Mouse (Mus musculus) MEL (cell line): ENCODE data around the gene Ndst4. TPM values are rescaled to one million over a fixed set of nuclear protein-coding genes. Genes with fewer than 3 reads are reported as not detected.
A peak's percentile ranks its signal among the peaks of the same experiment; 100 is the strongest.

ENCODE experiments used
- DNase-seq: peaks from one replicate; pipeline ENCODE4 v3.0.0; 2011; ENCODE audit warnings: low read depth, low spot score
- H3K27ac ChIP-seq: 2 replicates; pipeline ENCODE4 v1.5.1; 2012; ENCODE audit warnings: low read depth, mild to moderate bottlenecking, control low read depth, low read length, moderate library complexity; ENCODE audit not compliant: control insufficient read depth
- H3K27me3 ChIP-seq, 2 experiments: fragments of 150-350 bp in 1 of 2; sonication (generic) in 1 of 2; 2 replicates each; pipeline ENCODE4 v1.6.1; 2012; ENCODE audit warnings: low read length in 2 of 2, mild to moderate bottlenecking in 2 of 2, improper control_type of control experiment in 1 of 2, moderate library complexity in 1 of 2; ENCODE audit not compliant: insufficient read depth in 2 of 2, control insufficient read depth in 1 of 2
- H3K36me3 ChIP-seq, 2 experiments: 2 replicates each; pipeline ENCODE4 v1.6.1; 2012 to 2014; ENCODE audit warnings: low read length in 2 of 2, improper control_type of control experiment in 1 of 2, inconsistent platforms in 1 of 2, mild to moderate bottlenecking in 1 of 2; ENCODE audit not compliant: insufficient read depth in 2 of 2, control insufficient read depth in 1 of 2
- H3K4me1 ChIP-seq, 2 experiments: fragments of 150-350 bp in 1 of 2; sonication (generic) in 1 of 2; 2 replicates each; pipeline ENCODE4 v1.6.1; 2012; ENCODE audit warnings: low read length in 2 of 2, improper control_type of control experiment in 1 of 2, mild to moderate bottlenecking in 1 of 2; ENCODE audit not compliant: insufficient read depth in 2 of 2, control insufficient read depth in 1 of 2
- H3K4me3 ChIP-seq, 2 experiments: fragments of 150-350 bp in 1 of 2; sonication (generic) in 1 of 2; 2 replicates each; pipeline ENCODE4 v1.5.1; 2012; ENCODE audit warnings: low read depth in 2 of 2, low read length in 2 of 2, mild to moderate bottlenecking in 2 of 2, moderate library complexity in 2 of 2, control low read depth in 1 of 2, improper control_type of control experiment in 1 of 2; ENCODE audit not compliant: control insufficient read depth in 1 of 2, insufficient read depth in 1 of 2
- H3K79me2 ChIP-seq: 2 replicates; pipeline ENCODE4 v1.6.1; 2012; ENCODE audit warnings: mild to moderate bottlenecking, low read length, moderate library complexity; ENCODE audit not compliant: control insufficient read depth, poor library complexity, insufficient read depth
- H3K9ac ChIP-seq: 2 replicates; pipeline ENCODE4 v1.6.1; 2012; ENCODE audit warnings: low read depth, mild to moderate bottlenecking, control low read depth, low read length, moderate library complexity; ENCODE audit not compliant: control insufficient read depth, poor library complexity, severe bottlenecking
- H3K9me3 ChIP-seq: fragments of 150-350 bp; sonication (generic); replicated peaks from 2 replicates; pipeline ENCODE4 v1.6.1; 2012; ENCODE audit warnings: mild to moderate bottlenecking, low read length, improper control_type of control experiment, moderate library complexity; ENCODE audit not compliant: insufficient read depth
- BHLHE40 ChIP-seq: IDR thresholded peaks from 2 replicates; pipeline ENCODE4 v1.6.1; 2012; ENCODE audit warnings: low read depth, mild to moderate bottlenecking, inconsistent platforms, low read length, improper control_type of control experiment, borderline replicate concordance
- CHD2 ChIP-seq: IDR thresholded peaks from 2 replicates; pipeline ENCODE4 v1.6.1; 2011; ENCODE audit warnings: low read length, improper control_type of control experiment
- CTCF ChIP-seq, 3 experiments: IDR thresholded peaks in 2 of 3; conservative IDR thresholded peaks in 1 of 3; 2 replicates each; pipeline ENCODE4 v1.5.1; 2011 to 2012; ENCODE audit warnings: low read length in 3 of 3, low read depth in 2 of 3, mild to moderate bottlenecking in 2 of 3, improper control_type of control experiment in 1 of 3, inconsistent platforms in 1 of 3, mixed read lengths in 1 of 3, moderate library complexity in 1 of 3; ENCODE audit not compliant: control insufficient read depth in 1 of 3, insufficient read depth in 1 of 3, poor library complexity in 1 of 3, severe bottlenecking in 1 of 3
- E2F4 ChIP-seq: IDR thresholded peaks from 2 replicates; pipeline ENCODE4 v1.6.1; 2011; ENCODE audit warnings: low read depth, low read length, improper control_type of control experiment, borderline replicate concordance
- EP300 ChIP-seq, 2 experiments: IDR thresholded peaks; 2 replicates each; pipeline ENCODE4 v1.6.1; 2011; ENCODE audit warnings: improper control_type of control experiment in 2 of 2, low read length in 2 of 2, low read depth in 1 of 2, mild to moderate bottlenecking in 1 of 2
- ETS1 ChIP-seq: IDR thresholded peaks from 2 replicates; pipeline ENCODE4 v1.6.1; 2012; ENCODE audit warnings: low read depth, mild to moderate bottlenecking, inconsistent platforms, low read length, improper control_type of control experiment, moderate library complexity
- HCFC1 ChIP-seq: IDR thresholded peaks from 2 replicates; pipeline ENCODE4 v1.6.1; 2012; ENCODE audit warnings: low read depth, mild to moderate bottlenecking, inconsistent platforms, low read length, improper control_type of control experiment, moderate library complexity
- KAT2A ChIP-seq: conservative IDR thresholded peaks from 2 replicates; pipeline ENCODE4 v1.6.1; 2012; ENCODE audit warnings: low read depth, low read length, improper control_type of control experiment, inconsistent platforms
- MAX ChIP-seq: IDR thresholded peaks from 2 replicates; pipeline ENCODE4 v1.6.1; 2011; ENCODE audit warnings: low read length, improper control_type of control experiment
- MAZ ChIP-seq: IDR thresholded peaks from 2 replicates; pipeline ENCODE4 v1.6.1; 2012; ENCODE audit warnings: low read depth, mild to moderate bottlenecking, inconsistent platforms, low read length, improper control_type of control experiment
- MYC ChIP-seq: IDR thresholded peaks from 2 replicates; pipeline ENCODE4 v1.6.1; 2011; ENCODE audit warnings: low read depth, mild to moderate bottlenecking, low read length, improper control_type of control experiment, moderate library complexity
- NRF1 ChIP-seq: IDR thresholded peaks from 2 replicates; pipeline ENCODE4 v1.6.1; 2014; ENCODE audit warnings: low read depth, mild to moderate bottlenecking, inconsistent platforms, low read length, improper control_type of control experiment, moderate library complexity; ENCODE audit not compliant: poor library complexity, insufficient read depth, severe bottlenecking
- POLR2A ChIP-seq, 2 experiments: IDR thresholded peaks; 2 replicates each; pipeline ENCODE4 v1.6.1; 2011 to 2012; ENCODE audit warnings: low read length in 2 of 2, mild to moderate bottlenecking in 2 of 2, control low read depth in 1 of 2, improper control_type of control experiment in 1 of 2, low read depth in 1 of 2, moderate library complexity in 1 of 2; ENCODE audit not compliant: control insufficient read depth in 1 of 2, insufficient read depth in 1 of 2, poor library complexity in 1 of 2
- RCOR1 ChIP-seq: IDR thresholded peaks from 2 replicates; pipeline ENCODE4 v1.6.1; 2012; ENCODE audit warnings: low read depth, mild to moderate bottlenecking, inconsistent platforms, low read length, improper control_type of control experiment
- SMC3 ChIP-seq: IDR thresholded peaks from 2 replicates; pipeline ENCODE4 v1.6.1; 2011; ENCODE audit warnings: low read depth, low read length, improper control_type of control experiment
- TAL1 ChIP-seq: IDR thresholded peaks from 2 replicates; pipeline ENCODE4 v1.6.1; 2012; ENCODE audit warnings: mild to moderate bottlenecking, inconsistent platforms, low read length, moderate library complexity, mixed read lengths
- TCF12 ChIP-seq: IDR thresholded peaks from 2 replicates; pipeline ENCODE4 v1.6.1; 2014; ENCODE audit warnings: low read depth, mild to moderate bottlenecking, inconsistent platforms, low read length, improper control_type of control experiment, moderate library complexity
- USF1 ChIP-seq: IDR thresholded peaks from 2 replicates; pipeline ENCODE4 v1.6.1; 2014; ENCODE audit warnings: low read depth, mild to moderate bottlenecking, inconsistent platforms, low read length, improper control_type of control experiment, moderate library complexity
- ZC3H11A ChIP-seq: IDR thresholded peaks from 2 replicates; pipeline ENCODE4 v1.6.1; 2012; ENCODE audit warnings: low read depth, mild to moderate bottlenecking, inconsistent platforms, low read length, improper control_type of control experiment
- ZKSCAN1 ChIP-seq: IDR thresholded peaks from 2 replicates; pipeline ENCODE4 v1.6.1; 2012; ENCODE audit warnings: low read depth, mild to moderate bottlenecking, inconsistent platforms, low read length, improper control_type of control experiment, moderate library complexity
- ZNF384 ChIP-seq: IDR thresholded peaks from 2 replicates; pipeline ENCODE4 v1.6.1; 2012; ENCODE audit warnings: low read depth, mild to moderate bottlenecking, inconsistent platforms, low read length, improper control_type of control experiment
- polyA plus RNA-seq, 2 experiments: library from polyadenylated mRNA; stranded (reverse) in 1 of 2; unstranded in 1 of 2; fragments of >175 nt in 1 of 2; fragments of >200 nt in 1 of 2; gene quantifications; 2 replicates each; pipeline versions ENCODE4 v1.2.1 to v1.2.4; 2012; ENCODE audit warnings: low replicate concordance in 2 of 2, low read depth in 1 of 2; ENCODE audit not compliant: insufficient read length in 2 of 2, insufficient read depth in 1 of 2, missing spikeins in 1 of 2
- total RNA-seq: library from RNA; depleted of rRNA; stranded (reverse); fragments of 300-350 nt; gene quantifications from 2 replicates; pipeline ENCODE4 v1.2.3, GENCODE M21; 2012

Gene Ndst4
- total and polyA plus RNA-seq, 3 experiments, result not detected

DNA sequence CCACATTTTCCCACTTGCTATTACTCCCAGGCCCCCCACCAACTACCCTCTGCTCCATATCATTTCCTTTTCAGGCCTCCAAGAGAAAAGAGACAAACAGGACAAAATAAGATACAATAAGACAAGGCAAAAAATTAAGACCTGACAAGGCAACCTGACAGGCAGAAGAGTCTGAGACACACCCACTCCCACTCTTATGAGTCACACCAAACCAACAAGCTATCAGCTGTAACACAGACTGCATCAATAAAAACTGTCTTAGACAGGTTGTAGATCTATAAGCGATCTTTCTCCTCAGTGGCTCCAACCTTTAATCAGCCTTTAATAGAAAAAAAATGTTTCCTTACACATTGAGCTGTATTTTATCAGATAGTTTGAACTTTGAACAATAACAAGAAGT is 280.7 kb downstream of the Ndst4 start:
- no peak for TF ChIP-seq SMC3
- TF ChIP-seq ZC3H11A, result no peak
- TF ChIP-seq TAL1, result no peak
- no peak for TF ChIP-seq KAT2A
- TF ChIP-seq RCOR1, result no peak
- TF ChIP-seq USF1, result no peak
- no peak for TF ChIP-seq MAZ
- no peak for TF ChIP-seq MAX
- 0 out of 2 replicates have a peak, but pooled peaks have one; percentile 36 for TF ChIP-seq ETS1
- TF ChIP-seq MYC, result no peak
- no peak for TF ChIP-seq NRF1
- TF ChIP-seq ZKSCAN1, result no peak
- TF ChIP-seq POLR2A (IDR thresholded peaks at IDR 0.05; ENCODE audit: control insufficient read depth in 1 of 2, insufficient read depth in 1 of 2, low read depth in 1 of 2, low read length in 2 of 2, poor library complexity in 1 of 2), result no peak
- no peak for TF ChIP-seq ZNF384
- no peak for TF ChIP-seq E2F4
- TF ChIP-seq TCF12, result 0 out of 2 replicates have a peak, but pooled peaks have one; percentile 10
- no peak for TF ChIP-seq BHLHE40
- TF ChIP-seq EP300 (IDR thresholded peaks at IDR 0.05; ENCODE audit: low read depth in 1 of 2, low read length in 2 of 2), result peak; percentile 52 to 68
- Histone ChIP-seq H3K36me3 (peaks cover 0 to 8% of the 10 kb centered on the region in 2 experiments; a peak in 2 of 4 replicates), H3K9me3 (no peaks in the 10 kb centered on the region), H3K9ac (no peak overlapping the region), H3K27ac (no peak overlapping the region), H3K79me2 (no peaks in the 10 kb centered on the region), H3K4me3 (no peak overlapping the region), H3K4me1 (peaks cover 0 to 4% of the 10 kb centered on the region in 2 experiments; a peak in 1 of 4 replicates), H3K27me3 (no peaks in the 10 kb centered on the region)
- DNase-seq, result peak; percentile 40

DNA sequence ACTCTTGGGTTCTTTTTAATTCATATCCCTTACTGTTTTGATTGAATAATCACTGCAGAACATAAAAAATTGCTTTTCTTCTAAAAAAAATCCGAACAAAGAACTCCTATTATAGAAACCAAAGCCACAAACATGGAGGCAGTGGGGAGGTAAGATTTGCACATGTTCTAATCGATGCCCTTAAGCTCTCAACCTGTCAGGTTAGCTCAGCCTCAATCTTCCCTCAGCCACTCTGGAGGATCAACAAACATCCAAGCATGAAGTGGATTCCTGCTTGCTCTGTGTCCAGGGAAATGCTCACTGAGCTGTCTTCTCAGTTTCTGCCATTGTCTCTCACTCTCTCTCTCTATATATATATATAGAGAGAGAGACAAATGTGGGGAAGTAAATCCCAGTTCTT is 283.7 kb downstream of the Ndst4 start:
- TF ChIP-seq KAT2A (no peak), CHD2 (no peak), HCFC1 (no peak), CTCF (IDR thresholded peaks at IDR 0.05 in 2 of 3, conservative IDR thresholded peaks at IDR 0.05 in 1 of 3; ENCODE audit: control insufficient read depth in 1 of 3, insufficient read depth in 1 of 3, low read depth in 2 of 3, low read length in 3 of 3, poor library complexity in 1 of 3, severe bottlenecking in 1 of 3) (no peak), ETS1 (no peak)
- DNase-seq, result no peak
- Histone ChIP-seq H3K79me2 (no peaks in the 10 kb centered on the region), H3K27ac (no peak overlapping the region), H3K9me3 (no peaks in the 10 kb centered on the region), H3K9ac (no peak overlapping the region), H3K4me1 (peaks cover 0 to 4% of the 10 kb centered on the region in 2 experiments; a peak in 1 of 4 replicates), H3K4me3 (no peak overlapping the region), H3K36me3 (peaks cover 0 to 8% of the 10 kb centered on the region in 2 experiments; a peak in 2 of 4 replicates), H3K27me3 (no peaks in the 10 kb centered on the region)
